Mouse (Mus musculus): Measurements from ENCODE around the gene Atp6v1e2. TPM values are rescaled to one million over a fixed set of nuclear protein-coding genes. Genes with fewer than 3 reads are reported as not detected.
A peak's percentile ranks its signal among the peaks of the same experiment; 100 is the strongest.

Atp6v1e2 gene
- polyA plus RNA-seq, 1 experiment from 2014 or later = not detected

DNA sequence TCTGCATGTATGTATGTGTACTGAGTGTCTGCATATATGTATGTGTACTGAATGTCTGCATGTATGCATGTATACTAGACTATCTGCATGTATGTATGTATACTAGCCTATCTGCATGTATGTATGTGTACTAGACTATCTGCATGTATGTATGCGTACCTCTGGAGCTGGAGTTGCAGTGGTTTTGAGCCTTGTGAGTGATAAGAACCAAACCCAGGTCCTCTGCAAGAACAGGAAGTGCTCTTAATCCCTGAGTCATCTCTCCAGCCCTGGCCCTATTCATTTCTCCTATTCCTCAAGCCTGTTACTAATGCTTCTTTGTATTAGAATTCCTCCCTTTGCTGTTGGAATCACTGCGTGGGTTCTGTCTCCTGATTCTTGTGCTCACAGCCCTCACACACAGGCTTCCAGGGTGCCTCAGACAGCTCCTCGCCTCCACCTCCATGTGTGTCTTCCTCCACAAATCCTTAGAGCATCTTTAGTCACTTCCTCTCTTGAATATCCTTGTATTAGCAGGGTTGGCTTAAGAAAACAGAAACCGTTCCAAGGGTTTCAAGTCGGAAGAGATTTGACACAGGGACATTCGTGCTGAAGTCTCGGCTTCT, 34.6 kb downstream of the Atp6v1e2 start:
- Histone ChIP-seq H3K9ac (replicated peaks; ENCODE audit: low read depth, low read length) (no peak overlapping the region), H3K4me1 (replicated peaks; ENCODE audit: control insufficient read depth, insufficient read depth, low read length) (no peaks in the 10 kb centered on the region), H3K27me3 (replicated peaks; ENCODE audit: control insufficient read depth, insufficient read depth, low read length) (no peaks in the 10 kb centered on the region), H3K4me2 (ENCODE audit: low read length) (no peak overlapping the region), H3K27ac (ENCODE audit: low read length) (no peak overlapping the region), H3K36me3 (ENCODE audit: control insufficient read depth, insufficient read depth) (no peaks in the 10 kb centered on the region), H3K4me3 (replicated peaks; ENCODE audit: low read length) (no peak overlapping the region), H3K9me3 (ENCODE audit: control insufficient read depth, low read length) (no peaks in the 10 kb centered on the region)
- WGBS = 77% methylated on average over 7 of the region's 7 CpGs
- no peak for ATAC-seq

DNA sequence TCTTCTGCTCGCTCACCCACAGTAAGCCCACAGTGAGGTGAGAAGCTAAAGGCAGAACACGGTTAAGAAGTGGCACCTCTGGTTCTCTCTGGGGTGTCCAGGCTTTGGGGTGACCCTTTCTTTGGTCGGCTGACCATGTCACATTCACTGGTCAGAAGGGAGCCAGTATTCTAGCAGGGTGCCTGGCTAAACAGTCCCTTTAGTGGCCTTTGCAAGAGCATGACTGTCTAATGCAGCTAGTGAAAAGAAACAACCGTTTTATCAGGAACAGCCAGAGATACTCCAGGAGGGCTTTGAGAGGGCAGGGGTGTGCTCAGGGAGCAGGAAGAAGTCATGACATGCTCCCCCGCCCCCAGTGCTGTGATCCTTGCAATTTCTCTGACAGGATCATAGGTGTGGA, 36.4 kb downstream of the Atp6v1e2 start:
- Histone ChIP-seq H3K4me3 (replicated peaks; ENCODE audit: low read length) (no peak overlapping the region), H3K27me3 (replicated peaks; ENCODE audit: control insufficient read depth, insufficient read depth, low read length) (no peaks in the 10 kb centered on the region), H3K27ac (ENCODE audit: low read length) (no peak overlapping the region), H3K4me1 (replicated peaks; ENCODE audit: control insufficient read depth, insufficient read depth, low read length) (no peaks in the 10 kb centered on the region), H3K9ac (replicated peaks; ENCODE audit: low read depth, low read length) (no peak overlapping the region), H3K9me3 (ENCODE audit: control insufficient read depth, low read length) (no peaks in the 10 kb centered on the region), H3K4me2 (ENCODE audit: low read length) (no peak overlapping the region), H3K36me3 (ENCODE audit: control insufficient read depth, insufficient read depth) (no peaks in the 10 kb centered on the region)
- 68% methylated on average over 5 of the region's 5 CpGs for WGBS
- ATAC-seq = no peak

DNA sequence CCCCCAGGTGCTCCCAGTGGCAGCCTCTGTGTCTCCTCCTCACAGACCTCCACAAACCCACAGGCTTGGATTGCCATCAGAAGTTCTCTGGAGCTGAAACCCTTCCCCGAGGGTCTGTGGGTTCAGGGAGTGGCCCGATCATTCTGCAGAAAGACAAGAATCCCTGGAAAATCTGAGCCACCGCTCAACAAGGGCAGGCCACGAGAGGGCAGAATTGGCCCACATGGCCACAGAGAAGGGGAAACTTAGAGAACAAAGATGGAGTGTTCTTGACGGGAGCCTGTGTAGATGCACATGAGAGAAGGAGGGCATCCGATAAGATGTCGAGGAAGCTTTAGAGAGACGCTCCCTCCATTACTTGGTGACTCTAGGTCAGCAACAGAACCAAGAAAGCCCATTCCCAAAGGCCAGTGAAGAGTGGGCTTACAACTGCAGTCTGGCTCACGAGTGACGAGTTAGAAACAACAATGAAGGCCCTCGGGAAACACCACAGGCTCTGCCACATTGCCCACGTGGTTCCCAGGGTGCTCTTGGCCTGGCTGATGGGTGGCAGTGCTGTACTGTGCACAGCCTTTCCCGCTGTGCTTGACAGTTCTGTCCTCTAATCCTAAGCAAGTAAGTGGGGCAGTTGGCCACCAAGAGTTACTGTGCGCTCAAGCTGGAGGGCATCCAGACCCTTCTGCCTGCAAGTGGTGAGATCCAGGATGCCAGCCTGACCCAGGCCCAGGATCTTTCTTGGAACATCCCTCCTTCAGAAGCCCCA, 37.8 kb downstream of the Atp6v1e2 start:
- 70% methylated on average over 14 of the region's 14 CpGs for whole genome bisulfite sequencing
- no peaks in the 10 kb centered on the region for H3K36me3 ChIP-seq (ENCODE audit: control insufficient read depth, insufficient read depth)
- no peak for ATAC-seq

DNA sequence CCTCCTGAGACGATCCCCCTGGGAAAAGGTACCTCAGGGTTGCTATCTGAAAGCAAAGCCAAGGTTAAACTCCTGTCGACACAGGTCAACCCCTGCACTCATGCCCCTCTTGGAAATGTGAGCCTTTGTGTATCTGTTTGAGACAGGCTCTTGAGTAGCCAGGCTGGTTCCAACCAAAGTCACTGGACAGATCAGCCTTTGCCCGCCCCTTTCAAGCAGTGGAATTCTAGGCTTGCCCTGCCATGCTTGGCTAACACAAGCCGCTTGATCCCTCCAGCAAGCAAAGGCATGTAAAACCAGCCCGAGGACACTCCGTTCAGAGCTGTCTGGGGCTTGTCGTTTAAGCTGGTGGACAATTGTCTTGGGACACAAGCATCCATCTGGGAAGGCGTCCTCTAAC, 39.4 kb downstream of the Atp6v1e2 start:
- Histone ChIP-seq H3K4me3 (replicated peaks; ENCODE audit: low read length) (no peak overlapping the region), H3K9me3 (ENCODE audit: control insufficient read depth, low read length) (no peaks in the 10 kb centered on the region), H3K4me1 (replicated peaks; ENCODE audit: control insufficient read depth, insufficient read depth, low read length) (peaks cover 22% of the 10 kb centered on the region), H3K27me3 (replicated peaks; ENCODE audit: control insufficient read depth, insufficient read depth, low read length) (no peaks in the 10 kb centered on the region), H3K4me2 (ENCODE audit: low read length) (no peak overlapping the region), H3K36me3 (ENCODE audit: control insufficient read depth, insufficient read depth) (no peaks in the 10 kb centered on the region), H3K27ac (ENCODE audit: low read length) (no peak overlapping the region), H3K9ac (replicated peaks; ENCODE audit: low read depth, low read length) (no peak overlapping the region)
- ATAC-seq = no peak
- 80% methylated on average over 8 of the region's 8 CpGs for WGBS

More for the DNA sequence above, 37.8 kb downstream of the Atp6v1e2 start:
- Histone ChIP-seq H3K9me3 (ENCODE audit: control insufficient read depth, low read length) (no peaks in the 10 kb centered on the region), H3K9ac (replicated peaks; ENCODE audit: low read depth, low read length) (no peak overlapping the region), H3K4me1 (replicated peaks; ENCODE audit: control insufficient read depth, insufficient read depth, low read length) (peaks cover 11% of the 10 kb centered on the region), H3K27ac (ENCODE audit: low read length) (no peak overlapping the region), H3K27me3 (replicated peaks; ENCODE audit: control insufficient read depth, insufficient read depth, low read length) (no peaks in the 10 kb centered on the region), H3K4me3 (replicated peaks; ENCODE audit: low read length) (no peak overlapping the region), H3K4me2 (ENCODE audit: low read length) (no peak overlapping the region)

DNA sequence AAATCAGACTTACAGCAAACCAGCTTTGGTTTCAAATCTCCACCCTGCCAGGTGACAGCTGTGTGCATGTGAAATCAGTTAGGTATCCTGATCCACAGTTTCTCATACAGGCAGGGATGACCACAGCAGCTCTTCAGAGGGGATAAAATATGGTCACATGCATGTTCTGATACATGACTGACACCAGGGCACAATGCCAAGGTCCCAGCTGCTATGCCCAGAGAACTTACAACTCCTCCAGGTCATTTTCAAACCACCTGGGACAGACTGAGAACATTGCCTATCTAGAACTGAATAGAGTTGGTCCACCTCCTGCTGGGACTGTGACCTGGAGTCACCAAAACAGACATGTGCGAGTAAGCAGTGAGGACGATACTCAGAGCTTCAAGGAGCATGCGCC, 40.6 kb downstream of the Atp6v1e2 start:
- Histone ChIP-seq H3K27me3 (replicated peaks; ENCODE audit: control insufficient read depth, insufficient read depth, low read length) (no peaks in the 10 kb centered on the region), H3K4me2 (ENCODE audit: low read length) (no peak overlapping the region), H3K27ac (ENCODE audit: low read length) (no peak overlapping the region), H3K9me3 (ENCODE audit: control insufficient read depth, low read length) (no peaks in the 10 kb centered on the region), H3K4me1 (replicated peaks; ENCODE audit: control insufficient read depth, insufficient read depth, low read length) (peaks cover 22% of the 10 kb centered on the region), H3K4me3 (replicated peaks; ENCODE audit: low read length) (no peak overlapping the region), H3K36me3 (ENCODE audit: control insufficient read depth, insufficient read depth) (no peaks in the 10 kb centered on the region), H3K9ac (replicated peaks; ENCODE audit: low read depth, low read length) (no peak overlapping the region)
- no peak for ATAC-seq
- WGBS = 82% methylated on average over 3 of the region's 3 CpGs

DNA sequence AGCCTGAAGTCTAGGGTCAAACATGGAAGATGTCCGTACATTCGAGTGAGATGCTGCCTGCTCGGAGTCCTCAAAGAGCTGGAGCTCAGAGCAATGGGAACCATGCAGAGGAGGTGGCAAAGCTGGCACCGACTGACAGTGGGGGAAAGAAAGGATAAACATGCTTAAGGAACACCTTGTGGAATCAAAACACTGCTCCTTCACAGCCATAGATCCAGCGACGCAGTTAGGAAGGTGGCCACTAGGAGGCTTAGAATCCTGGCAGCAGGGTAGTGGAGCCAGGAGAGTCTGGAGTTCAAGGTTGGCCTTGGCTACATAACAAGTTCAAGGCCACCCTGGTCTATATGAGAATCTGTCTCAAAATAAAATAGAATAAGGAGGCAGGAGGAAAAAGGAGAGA, 41.1 kb downstream of the Atp6v1e2 start:
- Histone ChIP-seq H3K27me3 (replicated peaks; ENCODE audit: control insufficient read depth, insufficient read depth, low read length) (no peaks in the 10 kb centered on the region), H3K36me3 (ENCODE audit: control insufficient read depth, insufficient read depth) (no peaks in the 10 kb centered on the region), H3K9me3 (ENCODE audit: control insufficient read depth, low read length) (no peaks in the 10 kb centered on the region), H3K4me3 (replicated peaks; ENCODE audit: low read length) (no peak overlapping the region), H3K9ac (replicated peaks; ENCODE audit: low read depth, low read length) (no peak overlapping the region), H3K27ac (ENCODE audit: low read length) (no peak overlapping the region), H3K4me1 (replicated peaks; ENCODE audit: control insufficient read depth, insufficient read depth, low read length) (peaks cover 22% of the 10 kb centered on the region), H3K4me2 (ENCODE audit: low read length) (no peak overlapping the region)
- no peak for ATAC-seq
- whole genome bisulfite sequencing = 24% methylated on average over 6 of the region's 6 CpGs

DNA sequence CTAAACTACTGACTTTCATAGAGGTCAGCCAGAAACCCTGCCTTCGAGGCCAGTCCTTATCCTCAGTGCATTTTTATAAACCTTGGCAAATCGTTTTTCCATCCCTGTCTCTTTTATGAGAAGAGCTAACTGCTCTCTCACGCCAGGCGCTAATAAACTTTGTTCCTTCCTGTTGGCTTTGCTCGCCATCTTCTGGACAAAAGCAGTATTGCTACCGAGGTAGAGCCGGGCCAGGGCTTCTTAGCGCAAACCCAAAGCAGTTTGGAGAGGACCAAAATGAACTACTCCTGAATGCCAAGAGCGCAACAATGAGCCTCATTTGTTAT, 41.6 kb downstream of the Atp6v1e2 start:
- WGBS = 2% methylated on average over 9 of the region's 9 CpGs
- peak; percentile 64 for ATAC-seq
- no peaks in the 10 kb centered on the region for H3K27me3 ChIP-seq (replicated peaks; ENCODE audit: control insufficient read depth, insufficient read depth, low read length)
- H3K36me3 ChIP-seq (ENCODE audit: control insufficient read depth, insufficient read depth) = no peaks in the 10 kb centered on the region
- no peak overlapping the region for H3K4me3 ChIP-seq (replicated peaks; ENCODE audit: low read length)
- H3K27ac ChIP-seq (ENCODE audit: low read length) = peak overlapping the region; percentile 59
- peak overlapping the region; percentile 25; the same call in 1 of the 2 replicates for H3K4me2 ChIP-seq (ENCODE audit: low read length)
- no peaks in the 10 kb centered on the region for H3K9me3 ChIP-seq (ENCODE audit: control insufficient read depth, low read length)
- peaks cover 22% of the 10 kb centered on the region for H3K4me1 ChIP-seq (replicated peaks; ENCODE audit: control insufficient read depth, insufficient read depth, low read length)
- no peak overlapping the region for H3K9ac ChIP-seq (replicated peaks; ENCODE audit: low read depth, low read length)

DNA sequence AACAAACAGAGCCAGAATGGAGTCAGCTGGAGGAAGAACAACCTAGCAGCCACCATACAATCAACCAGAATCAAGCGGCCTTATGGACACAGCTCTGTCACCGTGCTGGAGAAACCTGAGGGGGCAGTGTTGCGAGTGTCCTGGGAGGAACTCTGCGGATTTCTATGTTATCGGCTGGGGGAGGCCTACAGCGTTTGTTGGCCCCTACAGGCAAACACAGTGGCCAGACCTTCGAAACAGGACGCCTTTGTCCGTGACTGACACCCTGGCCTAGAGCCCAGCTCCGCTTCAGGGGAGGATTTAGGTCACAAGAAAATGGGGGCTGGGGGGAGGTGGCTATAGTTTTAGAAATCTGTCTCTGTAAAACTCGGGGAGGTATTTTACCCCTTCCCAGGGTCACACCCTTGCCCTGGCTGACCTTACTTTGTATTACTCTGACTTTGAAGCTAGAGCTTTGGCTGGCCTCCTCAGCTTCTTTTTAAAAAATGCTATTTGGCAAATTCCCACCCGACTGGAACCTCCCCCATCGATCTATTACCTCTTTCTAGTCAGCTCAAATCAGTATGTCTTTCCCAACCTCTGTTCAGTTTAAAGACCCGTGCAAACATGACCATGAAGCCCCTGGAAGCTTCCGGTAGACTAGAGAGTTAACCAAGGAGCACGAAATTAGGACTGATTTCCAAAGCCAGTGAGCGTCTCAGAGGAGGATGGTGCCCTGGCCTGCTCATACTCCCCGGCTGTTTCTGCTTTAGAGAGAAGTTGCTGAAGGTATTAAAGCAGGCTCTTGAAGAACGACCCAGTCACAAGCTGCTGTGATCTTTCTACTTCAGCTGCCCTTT, 42.2 kb downstream of the Atp6v1e2 start:
- peaks cover 22% of the 10 kb centered on the region for H3K4me1 ChIP-seq (replicated peaks; ENCODE audit: control insufficient read depth, insufficient read depth, low read length)
- peak overlapping the region; percentile 59 for H3K27ac ChIP-seq (ENCODE audit: low read length)
- H3K9me3 ChIP-seq (ENCODE audit: control insufficient read depth, low read length) = no peaks in the 10 kb centered on the region
- no peak overlapping the region for H3K9ac ChIP-seq (replicated peaks; ENCODE audit: low read depth, low read length)
- ATAC-seq = peak; percentile 83
- 8% methylated on average over 19 of the region's 19 CpGs for WGBS
- H3K4me3 ChIP-seq (replicated peaks; ENCODE audit: low read length) = no peak overlapping the region
- no peaks in the 10 kb centered on the region for H3K27me3 ChIP-seq (replicated peaks; ENCODE audit: control insufficient read depth, insufficient read depth, low read length)
- peak overlapping the region; percentile 25; the same call in 1 of the 2 replicates for H3K4me2 ChIP-seq (ENCODE audit: low read length)
- H3K36me3 ChIP-seq (ENCODE audit: control insufficient read depth, insufficient read depth) = no peaks in the 10 kb centered on the region

DNA sequence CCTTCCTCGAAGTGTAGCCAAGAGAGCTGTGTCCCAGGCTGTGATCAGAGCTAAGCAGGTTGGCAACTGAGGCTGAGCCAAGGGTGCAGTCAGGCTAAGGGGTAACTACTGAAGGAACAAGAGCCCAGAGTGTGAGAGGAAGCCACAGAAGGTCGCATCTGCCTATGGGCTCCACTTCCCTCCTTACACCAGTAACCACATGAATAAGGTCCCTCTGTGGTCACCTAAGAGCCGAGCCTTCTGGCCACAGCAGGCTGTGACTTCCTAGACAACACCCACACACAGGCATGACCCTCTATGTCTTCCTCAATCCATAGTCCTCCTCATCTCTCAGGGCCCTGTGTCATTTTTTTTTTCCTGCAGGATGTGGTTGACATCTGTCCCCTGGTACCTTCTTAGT, 43.5 kb downstream of the Atp6v1e2 start:
- Histone ChIP-seq H3K4me3 (replicated peaks; ENCODE audit: low read length) (no peak overlapping the region), H3K36me3 (ENCODE audit: control insufficient read depth, insufficient read depth) (no peaks in the 10 kb centered on the region), H3K4me1 (replicated peaks; ENCODE audit: control insufficient read depth, insufficient read depth, low read length) (peaks cover 22% of the 10 kb centered on the region), H3K9ac (replicated peaks; ENCODE audit: low read depth, low read length) (no peak overlapping the region), H3K27ac (ENCODE audit: low read length) (no peak overlapping the region), H3K27me3 (replicated peaks; ENCODE audit: control insufficient read depth, insufficient read depth, low read length) (no peaks in the 10 kb centered on the region), H3K4me2 (ENCODE audit: low read length) (no peak overlapping the region), H3K9me3 (ENCODE audit: control insufficient read depth, low read length) (no peaks in the 10 kb centered on the region)
- ATAC-seq = no peak
- WGBS = 76% methylated on average over 3 of the region's 3 CpGs

Data from forebrain, embryonic 16.5 days (tissue).